Mouse (Mus musculus) central nervous system, embryonic 11.5 days (tissue): ENCODE measurements around the gene Fbxo27. TPM values are rescaled to one million over a fixed set of nuclear protein-coding genes. Genes with fewer than 3 reads are reported as not detected.

Experiments used
- polyA plus RNA-seq: library from polyadenylated mRNA; depleted of rRNA; stranded (reverse); fragments of >200 nt; gene quantifications from 2 replicates; pipeline ENCODE4 v1.2.3, GENCODE M21; 2012; rRNA removed

Fbxo27 gene
- 5.5 and 12.1 TPM in 2 replicates for polyA plus RNA-seq

DNA sequence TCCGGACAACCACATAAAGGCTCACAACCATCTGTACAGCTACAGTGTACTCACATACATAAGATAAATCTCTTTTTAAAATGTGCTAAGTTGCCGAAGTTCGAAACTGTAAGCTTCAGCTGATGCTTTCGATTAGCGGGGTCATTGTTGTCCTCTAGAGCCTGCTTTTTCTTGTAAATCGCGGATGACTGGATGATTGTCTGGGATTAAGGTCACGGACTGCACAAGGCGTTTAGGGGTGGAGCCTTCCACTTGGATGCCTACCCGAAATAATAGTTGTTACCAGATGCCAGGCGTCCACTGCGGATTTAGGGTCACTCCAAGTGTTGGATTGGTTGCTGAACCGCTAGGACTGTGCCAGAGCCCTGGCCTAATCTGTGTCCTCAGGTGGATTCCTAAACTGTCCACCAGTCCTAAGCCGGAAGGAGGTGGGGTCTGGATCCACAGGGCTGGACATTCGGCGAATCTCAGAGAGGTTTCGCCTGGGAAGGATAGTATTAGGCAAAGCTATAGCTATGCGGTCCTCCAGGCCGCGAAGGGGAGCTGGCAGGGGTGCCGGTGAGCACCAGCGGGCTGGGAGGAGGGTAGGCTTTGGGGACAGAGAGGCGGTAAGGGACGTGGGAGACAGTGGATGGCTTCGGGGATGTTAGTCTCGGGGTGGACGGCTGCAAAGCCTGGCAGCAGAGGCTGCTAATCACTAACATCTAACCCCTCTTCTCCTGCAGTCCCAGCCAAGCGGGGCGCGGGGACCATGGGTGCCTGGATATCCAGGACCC is at the start of gene Fbxo27:
Fbxo27 (plus strand) TSS at position 305 of the 776 bp plus-strand sequence.

GRCm38 (mm10) chr7:28716590-28717281 is 24.1 kb downstream of the Fbxo27 start, which contains the start of gene Fbxo17:
Gene Fbxo17, plus strand, starts transcription at chr7:28716804.

GRCm38 (mm10) chr7:28741709-28742438 is 49.2 kb downstream of the Fbxo27 start, which contains the start of the genes Mrps12 and Sars2:
Gene Mrps12, minus strand, starts transcription at chr7:28741820.
Gene Sars2, plus strand, starts transcription at chr7:28741992.

Other genes with a start within 250 kb of the Fbxo27 start
- gene Lrfn1, start 240.9 kb upstream of the Fbxo27 start, polyA plus RNA-seq: 17.1 and 23.3 TPM in 2 replicates
- gene Ifnl2, start 182.4 kb upstream of the Fbxo27 start, polyA plus RNA-seq: not detected in 2 replicates
- not detected in 2 replicates for gene Ifnl3, start 170.0 kb upstream of the Fbxo27 start, polyA plus RNA-seq
- gene Sycn, start 152.0 kb upstream of the Fbxo27 start, polyA plus RNA-seq: not detected in 2 replicates
- 0.07 TPM in 1 of 2 replicates, not detected in the other for gene Nccrp1, start 145.6 kb upstream of the Fbxo27 start, polyA plus RNA-seq
- gene Samd4b, start 94.7 kb upstream of the Fbxo27 start, polyA plus RNA-seq: 47.4 and 72.3 TPM in 2 replicates
- 30.7 and 42.8 TPM in 2 replicates for gene Pak4, start 94.7 kb upstream of the Fbxo27 start, polyA plus RNA-seq
- gene Acp7, start 61.5 kb upstream of the Fbxo27 start, polyA plus RNA-seq: 0.05 TPM in 1 of 2 replicates, not detected in the other
- 5.6 and 10.4 TPM in 2 replicates for gene Fbxo17, start 24.0 kb downstream of the Fbxo27 start, polyA plus RNA-seq
- 66.2 and 163 TPM in 2 replicates for gene Mrps12, start 49.0 kb downstream of the Fbxo27 start, polyA plus RNA-seq
- 28.0 and 31.2 TPM in 2 replicates for gene Sars2, start 49.1 kb downstream of the Fbxo27 start, polyA plus RNA-seq
- gene Ccer2, start 63.3 kb downstream of the Fbxo27 start, polyA plus RNA-seq: 1.3 and 1.7 TPM in 2 replicates
- 70.2 and 74.6 TPM in 2 replicates for gene Sirt2, start 73.9 kb downstream of the Fbxo27 start, polyA plus RNA-seq
- 22.2 and 23.3 TPM in 2 replicates for gene Nfkbib, start 74.7 kb downstream of the Fbxo27 start, polyA plus RNA-seq
- 1.7 and 3.6 TPM in 2 replicates for gene Rinl, start 96.1 kb downstream of the Fbxo27 start, polyA plus RNA-seq
- gene Hnrnpl, start 115.7 kb downstream of the Fbxo27 start, polyA plus RNA-seq: 662 and 695 TPM in 2 replicates
- 45.3 and 77.0 TPM in 2 replicates for gene Ech1, start 132.4 kb downstream of the Fbxo27 start, polyA plus RNA-seq
- gene Lgals4, start 141.0 kb downstream of the Fbxo27 start, polyA plus RNA-seq: 5.7 and 5.8 TPM in 2 replicates
- gene Lgals7, start 171.0 kb downstream of the Fbxo27 start, polyA plus RNA-seq: 6.3 and 9.3 TPM in 2 replicates
- gene Capn12, start 188.6 kb downstream of the Fbxo27 start, polyA plus RNA-seq: 0.08 and 0.12 TPM in 2 replicates